Mouse (Mus musculus) c-Kit-positive CD71-negative TER-119-negative erythroid progenitor cells, embryonic 14.5 days (primary cell): ENCODE data around the gene Slco1a5.
A peak's percentile ranks its signal among the peaks of the same experiment; 100 is the strongest.
"Not testable (repeated sequence)": the region's sequence is repeated elsewhere in the genome, so short reads cannot be mapped to it uniquely, and the experiment has no call there.

Experiments
- DNase-seq: peaks from one replicate; pipeline ENCODE4 v3.0.0-alpha.2; 2013; ENCODE audit warnings: low read depth

Gene Slco1a5

GRCm38 (mm10) chr6:142322881-142323280 is at the start of gene Slco1a5:
Gene Slco1a5 (minus strand): TSS chr6:142322981.
- DNase-seq: no peak

- no peak for DNase-seq
Observed at GRCm38 (mm10) chr6:142369568-142369967, 46.8 kb upstream of the Slco1a5 start.

GRCm38 (mm10) chr6:142367565-142367964 is 44.8 kb upstream of the Slco1a5 start:
- DNase-seq: no peak

GRCm38 (mm10) chr6:142366473-142367018 is 43.8 kb upstream of the Slco1a5 start:
- no peak for DNase-seq

- DNase-seq: no peak
Observed at GRCm38 (mm10) chr6:142365742-142366472, 43.1 kb upstream of the Slco1a5 start.

GRCm38 (mm10) chr6:142363019-142363576 is 40.3 kb upstream of the Slco1a5 start:
- no peak for DNase-seq

- no peak for DNase-seq
Observed at GRCm38 (mm10) chr6:142362036-142362435, 39.3 kb upstream of the Slco1a5 start.

- no peak for DNase-seq
Observed at GRCm38 (mm10) chr6:142357106-142357505, 34.3 kb upstream of the Slco1a5 start.

GRCm38 (mm10) chr6:142352099-142352498 is 29.3 kb upstream of the Slco1a5 start:
- DNase-seq: not testable (repeated sequence)

GRCm38 (mm10) chr6:142347431-142348385 is 24.9 kb upstream of the Slco1a5 start:
- no peak for DNase-seq

GRCm38 (mm10) chr6:142346181-142347110 is 23.7 kb upstream of the Slco1a5 start:
- DNase-seq: peak; percentile 9

GRCm38 (mm10) chr6:142345440-142346038 is 22.8 kb upstream of the Slco1a5 start, which contains the start of gene Pyroxd1:
Gene Pyroxd1 (plus strand): TSS chr6:142345654.
- DNase-seq: peak; percentile 62

GRCm38 (mm10) chr6:142343561-142343960 is 20.8 kb upstream of the Slco1a5 start:
- DNase-seq: peak; percentile 37

GRCm38 (mm10) chr6:142339576-142339975 is 16.8 kb upstream of the Slco1a5 start:
- DNase-seq: no peak

GRCm38 (mm10) chr6:142338961-142339360 is 16.2 kb upstream of the Slco1a5 start:
- no peak for DNase-seq

- DNase-seq: no peak
Observed at GRCm38 (mm10) chr6:142329201-142329600, 6.4 kb upstream of the Slco1a5 start.

- DNase-seq: no peak
Observed at GRCm38 (mm10) chr6:142326598-142326997, 3.8 kb upstream of the Slco1a5 start.

GRCm38 (mm10) chr6:142317106-142317505 is 5.7 kb downstream of the Slco1a5 start:
- DNase-seq: no peak

- DNase-seq: no peak
Observed at GRCm38 (mm10) chr6:142314285-142314684, 8.5 kb downstream of the Slco1a5 start.

GRCm38 (mm10) chr6:142305076-142305475 is 17.7 kb downstream of the Slco1a5 start:
- no peak for DNase-seq

- DNase-seq: no peak
Observed at GRCm38 (mm10) chr6:142298098-142298497, 24.7 kb downstream of the Slco1a5 start, which contains the start of gene Iapp. Gene Iapp (plus strand): TSS chr6:142298423.
